Mouse (Mus musculus): ENCODE measurements around the gene Pitpnb. TPM values are rescaled to one million over a fixed set of nuclear protein-coding genes. Genes with fewer than 3 reads are reported as not detected.

Gene Pitpnb
- polyA plus RNA-seq, 1 experiment: 41.9 TPM

GRCm38 (mm10) chr5:111408470-111409105 lies 78.0 kb downstream of the Pitpnb start:
- no peak overlapping the region for H3K27ac ChIP-seq (ENCODE audit: insufficient read depth, low read depth, low read length)
- no peaks in the 10 kb centered on the region for H3K4me1 ChIP-seq (ENCODE audit: control insufficient read depth, insufficient read depth, low read length)
- no peak overlapping the region for H3K4me3 ChIP-seq (ENCODE audit: insufficient read depth, low read length)
- TF ChIP-seq POLR2A (IDR thresholded peaks at IDR 0.05; ENCODE audit: borderline replicate concordance, low read depth, low read length): no peak
- no peak for TF ChIP-seq CTCF (IDR thresholded peaks at IDR 0.05; ENCODE audit: low read depth, low read length)

GRCm38 (mm10) chr5:111409412-111410044 lies 79.0 kb downstream of the Pitpnb start:
- no peak overlapping the region for H3K27ac ChIP-seq (ENCODE audit: insufficient read depth, low read depth, low read length)
- TF ChIP-seq CTCF (IDR thresholded peaks at IDR 0.05; ENCODE audit: low read depth, low read length) (peak; percentile 19; the same call in 1 of the 2 replicates), POLR2A (IDR thresholded peaks at IDR 0.05; ENCODE audit: borderline replicate concordance, low read depth, low read length) (no peak)
- H3K4me3 ChIP-seq (ENCODE audit: insufficient read depth, low read length): no peak overlapping the region
- H3K4me1 ChIP-seq (ENCODE audit: control insufficient read depth, insufficient read depth, low read length): no peaks in the 10 kb centered on the region

- no peak for TF ChIP-seq CTCF (IDR thresholded peaks at IDR 0.05; ENCODE audit: low read depth, low read length)
- TF ChIP-seq POLR2A (IDR thresholded peaks at IDR 0.05; ENCODE audit: borderline replicate concordance, low read depth, low read length): no peak
- Histone ChIP-seq H3K4me3 (ENCODE audit: insufficient read depth, low read length) (no peak overlapping the region), H3K27ac (ENCODE audit: insufficient read depth, low read depth, low read length) (no peak overlapping the region), H3K4me1 (ENCODE audit: control insufficient read depth, insufficient read depth, low read length) (no peaks in the 10 kb centered on the region)
Observed at GRCm38 (mm10) chr5:111410665-111411064, 80.1 kb downstream of the Pitpnb start.

GRCm38 (mm10) chr5:111414192-111414591 lies 83.6 kb downstream of the Pitpnb start:
- Histone ChIP-seq H3K4me3 (ENCODE audit: insufficient read depth, low read length) (no peak overlapping the region), H3K4me1 (ENCODE audit: control insufficient read depth, insufficient read depth, low read length) (no peaks in the 10 kb centered on the region), H3K27ac (ENCODE audit: insufficient read depth, low read depth, low read length) (no peak overlapping the region)
- no peak for TF ChIP-seq POLR2A (IDR thresholded peaks at IDR 0.05; ENCODE audit: borderline replicate concordance, low read depth, low read length)
- peak; percentile 62 for TF ChIP-seq CTCF (IDR thresholded peaks at IDR 0.05; ENCODE audit: low read depth, low read length)

GRCm38 (mm10) chr5:111414770-111415249 lies 84.2 kb downstream of the Pitpnb start:
- TF ChIP-seq POLR2A (IDR thresholded peaks at IDR 0.05; ENCODE audit: borderline replicate concordance, low read depth, low read length) (no peak), CTCF (IDR thresholded peaks at IDR 0.05; ENCODE audit: low read depth, low read length) (no peak)
- Histone ChIP-seq H3K27ac (ENCODE audit: insufficient read depth, low read depth, low read length) (no peak overlapping the region), H3K4me1 (ENCODE audit: control insufficient read depth, insufficient read depth, low read length) (no peaks in the 10 kb centered on the region), H3K4me3 (ENCODE audit: insufficient read depth, low read length) (no peak overlapping the region)

- no peak for TF ChIP-seq CTCF (IDR thresholded peaks at IDR 0.05; ENCODE audit: low read depth, low read length)
- TF ChIP-seq POLR2A (IDR thresholded peaks at IDR 0.05; ENCODE audit: borderline replicate concordance, low read depth, low read length): no peak
- Histone ChIP-seq H3K4me3 (ENCODE audit: insufficient read depth, low read length) (no peak overlapping the region), H3K27ac (ENCODE audit: insufficient read depth, low read depth, low read length) (no peak overlapping the region), H3K4me1 (ENCODE audit: control insufficient read depth, insufficient read depth, low read length) (no peaks in the 10 kb centered on the region)
Observed at GRCm38 (mm10) chr5:111415575-111415974, 85.0 kb downstream of the Pitpnb start.

- Histone ChIP-seq H3K4me1 (ENCODE audit: control insufficient read depth, insufficient read depth, low read length) (no peaks in the 10 kb centered on the region), H3K27ac (ENCODE audit: insufficient read depth, low read depth, low read length) (no peak overlapping the region), H3K4me3 (ENCODE audit: insufficient read depth, low read length) (no peak overlapping the region)
- TF ChIP-seq CTCF (IDR thresholded peaks at IDR 0.05; ENCODE audit: low read depth, low read length) (no peak), POLR2A (IDR thresholded peaks at IDR 0.05; ENCODE audit: borderline replicate concordance, low read depth, low read length) (no peak)
Observed at GRCm38 (mm10) chr5:111416048-111416447, 85.5 kb downstream of the Pitpnb start.

GRCm38 (mm10) chr5:111416591-111417374 lies 86.2 kb downstream of the Pitpnb start, which contains the start of gene Mn1:
Mn1 (plus strand) TSS chr5:111417362.
- TF ChIP-seq POLR2A (IDR thresholded peaks at IDR 0.05; ENCODE audit: borderline replicate concordance, low read depth, low read length) (no peak), CTCF (IDR thresholded peaks at IDR 0.05; ENCODE audit: low read depth, low read length) (no peak)
- Histone ChIP-seq H3K4me3 (ENCODE audit: insufficient read depth, low read length) (peak within 1 kb of the TSS; percentile 58), H3K27ac (ENCODE audit: insufficient read depth, low read depth, low read length) (no peak within 1 kb of the TSS), H3K4me1 (ENCODE audit: control insufficient read depth, insufficient read depth, low read length) (no peaks in the 10 kb centered on the region)

- Histone ChIP-seq H3K4me3 (ENCODE audit: insufficient read depth, low read length) (peak overlapping the region; percentile 58), H3K27ac (ENCODE audit: insufficient read depth, low read depth, low read length) (no peak overlapping the region), H3K4me1 (ENCODE audit: control insufficient read depth, insufficient read depth, low read length) (no peaks in the 10 kb centered on the region)
- no peak for TF ChIP-seq POLR2A (IDR thresholded peaks at IDR 0.05; ENCODE audit: borderline replicate concordance, low read depth, low read length)
- no peak for TF ChIP-seq CTCF (IDR thresholded peaks at IDR 0.05; ENCODE audit: low read depth, low read length)
Observed at GRCm38 (mm10) chr5:111417378-111418131, 87.0 kb downstream of the Pitpnb start.
